Mouse (Mus musculus) liver, embryonic 14.5 days (tissue): ENCODE measurements around the gene Yju2.

ENCODE experiments used
- CTCF ChIP-seq: IDR thresholded peaks from 2 replicates; pipeline ENCODE4 v1.5.1; 2016; ENCODE audit warnings: antibody characterized with exemption, low read depth, control low read depth
- EP300 ChIP-seq: IDR thresholded peaks from 2 replicates; pipeline ENCODE4 v1.6.1; 2016; ENCODE audit warnings: antibody characterized with exemption, low read depth

- no peak for TF ChIP-seq EP300
- TF ChIP-seq CTCF = no peak
Measured at GRCm38 (mm10) chr17:55959946-55960740, 1.2 kb downstream of the Yju2 start.
